Mouse (Mus musculus) neural tube, embryonic 14.5 days (tissue): Measurements from ENCODE around the gene Cdk2ap2. TPM values are rescaled to one million over a fixed set of nuclear protein-coding genes. Genes with fewer than 3 reads are reported as not detected.
"Not testable (repeated sequence)": the region's sequence is repeated elsewhere in the genome, so short reads cannot be mapped to it uniquely, and the experiment has no call there.

ENCODE experiments used
- ATAC-seq: fragments of 200-750 bp; cut with Nextera tagmentation; 2 replicates; pipeline ENCODE4 v1.8.0; 2017; ENCODE audit warnings: low read depth, mild to moderate bottlenecking, moderate TSS enrichment, moderate library complexity
- H3K27ac ChIP-seq: fragments of 300-500 bp; sonication (generic); 2 replicates; pipeline ENCODE4 v1.5.1; 2014; ENCODE audit warnings: low read depth, mild to moderate bottlenecking, control low read depth, low read length, moderate library complexity, mixed read lengths
- H3K27me3 ChIP-seq: fragments of 300-500 bp; sonication (generic); 2 replicates; pipeline ENCODE4 v1.6.1; 2014; ENCODE audit warnings: low read length; ENCODE audit not compliant: control insufficient read depth, insufficient read depth
- H3K36me3 ChIP-seq: fragments of 300-500 bp; sonication (generic); 2 replicates; pipeline ENCODE4 v1.6.1; 2014; ENCODE audit warnings: low read length, mixed read lengths; ENCODE audit not compliant: control insufficient read depth, insufficient read depth
- H3K4me1 ChIP-seq: fragments of 300-500 bp; sonication (generic); 2 replicates; pipeline ENCODE4 v1.6.1; 2014; ENCODE audit warnings: low read length; ENCODE audit not compliant: control insufficient read depth, insufficient read depth
- H3K4me2 ChIP-seq: fragments of 300-500 bp; sonication (generic); 2 replicates; pipeline ENCODE4 v1.6.1; 2014; ENCODE audit warnings: mild to moderate bottlenecking, low read depth, low read length, control low read depth
- H3K4me3 ChIP-seq: fragments of 300-500 bp; sonication (generic); 2 replicates; pipeline ENCODE4 v1.5.1; 2014; ENCODE audit warnings: low read depth, low read length, control low read depth, mixed read lengths
- H3K9ac ChIP-seq: fragments of 300-500 bp; sonication (generic); replicated peaks from 2 replicates; pipeline ENCODE4 v1.6.1; 2014; ENCODE audit warnings: low read depth, mild to moderate bottlenecking, control low read depth, low read length, mixed read lengths
- H3K9me3 ChIP-seq: fragments of 300-500 bp; sonication (generic); 2 replicates; pipeline ENCODE4 v1.6.1; 2016; ENCODE audit warnings: low read length; ENCODE audit not compliant: control insufficient read depth
- WGBS: fragments of 180-500 bp; shearing (Covaris S2); extraction: QIAGEN DNeasy Blood & Tissue Kit; methylation state at CpG from one replicate; pipeline ENCODE4 v1.1.7; 2014; 5-methylcytosine and 5-hydroxymethylcytosine counted together
- polyA plus RNA-seq: library from polyadenylated mRNA; unstranded; fragments of >200 nt; fragmentation: Nextera tagmentation; extraction: Ambion mirVana; gene quantifications from 2 replicates; pipeline ENCODE4 v1.2.1, GENCODE M21; 2014

Cdk2ap2 gene
- polyA plus RNA-seq, 1 experiment from 2014 or later: 81.1 TPM

DNA sequence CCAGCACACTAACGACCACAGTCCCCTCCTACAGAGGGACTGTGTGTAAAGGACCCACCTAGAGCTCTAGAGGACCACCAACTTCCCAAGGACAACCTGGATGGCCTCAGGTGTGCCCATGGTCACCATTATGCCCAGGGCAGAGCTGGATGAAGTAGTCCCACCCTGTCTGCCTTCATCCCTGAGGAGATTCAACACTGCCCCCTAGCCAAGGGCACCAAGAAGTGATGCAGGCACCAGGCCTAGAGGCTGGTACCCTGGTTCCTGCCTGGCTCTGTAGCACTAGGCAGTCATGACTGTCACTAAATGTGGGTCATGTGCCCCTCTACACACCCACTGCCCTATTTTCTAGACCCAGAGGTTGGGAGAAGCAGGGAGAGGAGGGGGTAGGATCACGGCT, 34.8 kb downstream of the Cdk2ap2 start:
- no peak overlapping the region for H3K4me2 ChIP-seq
- no peaks in the 10 kb centered on the region for H3K9me3 ChIP-seq
- H3K27me3 ChIP-seq: no peaks in the 10 kb centered on the region
- 95% methylated on average over 2 of the region's 2 CpGs for WGBS
- peaks cover 4% of the 10 kb centered on the region for H3K4me1 ChIP-seq
- H3K36me3 ChIP-seq: peaks cover 38% of the 10 kb centered on the region
- H3K27ac ChIP-seq: no peak overlapping the region
- ATAC-seq: no peak
- no peak overlapping the region for H3K9ac ChIP-seq
- H3K4me3 ChIP-seq: no peak overlapping the region

DNA sequence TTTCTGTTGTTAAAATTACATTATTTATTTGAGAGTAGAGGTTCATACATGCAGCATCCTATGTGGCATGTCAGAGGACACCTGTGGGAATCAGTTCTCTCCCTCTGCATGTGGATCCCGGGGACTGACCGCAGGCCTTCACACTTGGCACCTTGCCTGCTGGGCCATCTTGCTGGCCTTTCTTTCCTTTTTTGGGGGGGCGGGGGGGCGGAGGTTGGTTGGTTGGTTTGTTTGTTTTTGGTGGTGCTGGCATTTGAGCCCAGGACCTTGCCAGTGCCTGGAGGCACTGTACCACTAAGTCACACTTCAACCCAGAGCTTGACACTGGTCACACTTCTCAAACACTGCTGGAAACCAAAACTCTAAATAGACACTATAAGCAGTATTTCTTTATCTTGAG, 37.4 kb downstream of the Cdk2ap2 start:
- H3K27me3 ChIP-seq: no peaks in the 10 kb centered on the region
- no peak overlapping the region for H3K27ac ChIP-seq
- H3K4me3 ChIP-seq: no peak overlapping the region
- peaks cover 29% of the 10 kb centered on the region for H3K36me3 ChIP-seq
- no peaks in the 10 kb centered on the region for H3K4me1 ChIP-seq
- no peak overlapping the region for H3K9ac ChIP-seq
- no peaks in the 10 kb centered on the region for H3K9me3 ChIP-seq
- 94% methylated on average over 4 of the region's 4 CpGs for WGBS
- H3K4me2 ChIP-seq: no peak overlapping the region
- no peak for ATAC-seq

DNA sequence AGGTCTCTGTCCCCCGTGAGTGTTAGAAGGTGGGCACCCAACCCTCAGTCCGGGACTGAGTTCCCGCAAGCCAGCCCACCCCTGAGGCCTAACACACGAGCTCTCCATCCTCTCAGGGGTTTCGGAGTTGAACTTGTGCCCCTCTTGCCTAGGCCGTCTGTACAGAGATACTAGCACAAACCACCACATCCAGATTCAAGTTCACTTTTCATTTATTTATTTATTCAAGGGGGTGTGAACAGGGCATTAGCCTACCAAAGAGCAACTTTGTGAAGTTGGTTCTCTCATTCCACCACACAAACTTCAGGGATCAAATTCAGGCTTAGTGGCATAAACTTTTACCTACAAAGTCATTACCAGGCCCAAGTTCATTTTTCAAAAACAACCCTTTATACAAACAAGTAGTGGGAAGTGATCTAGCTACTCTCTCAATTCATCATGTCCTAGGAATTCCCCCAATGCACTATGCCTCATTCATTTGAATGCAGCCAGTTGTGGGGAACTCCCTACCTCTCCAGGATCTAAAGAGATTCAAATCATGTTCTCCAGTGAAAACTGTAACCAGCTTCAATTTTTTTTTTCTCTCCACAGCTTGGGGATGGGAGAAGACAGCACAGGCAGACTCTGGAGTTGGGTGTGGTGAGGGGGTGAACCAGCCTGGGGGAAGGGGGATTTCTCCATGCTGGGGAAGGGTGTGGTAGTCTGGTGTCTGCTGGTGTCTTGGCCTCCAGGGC, 38.4 kb downstream of the Cdk2ap2 start:
- H3K4me3 ChIP-seq, H3K9ac ChIP-seq, H3K4me2 ChIP-seq, H3K4me1 ChIP-seq, H3K27ac ChIP-seq, H3K27me3 ChIP-seq, H3K9me3 ChIP-seq, ATAC-seq: not testable (repeated sequence)
- H3K36me3 ChIP-seq: peaks cover 20% of the 10 kb centered on the region
- WGBS: 81% methylated on average over 6 of the region's 6 CpGs

DNA sequence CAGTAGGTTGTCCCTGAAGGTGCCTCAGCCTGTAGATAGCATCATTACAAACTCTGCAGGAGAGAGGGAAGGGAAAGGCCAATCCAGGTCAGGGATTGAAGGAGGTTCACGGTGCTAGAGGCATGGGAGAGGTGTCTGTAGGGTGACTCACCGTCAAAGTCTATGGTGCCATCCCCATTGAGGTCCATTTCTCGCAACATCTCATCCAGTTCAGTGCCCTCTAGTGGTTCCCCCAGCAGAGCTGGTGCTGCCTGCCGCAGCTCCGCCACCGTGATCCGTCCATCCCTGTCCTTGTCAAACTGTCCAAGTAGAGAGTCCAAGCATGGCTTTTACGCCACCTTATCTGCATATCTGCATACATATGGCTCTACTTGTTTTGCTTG, 39.0 kb downstream of the Cdk2ap2 start:
- H3K27ac ChIP-seq, H3K4me3 ChIP-seq, H3K27me3 ChIP-seq, ATAC-seq, H3K9me3 ChIP-seq, H3K4me1 ChIP-seq, H3K9ac ChIP-seq, H3K4me2 ChIP-seq: not testable (repeated sequence)
- peaks cover 20% of the 10 kb centered on the region for H3K36me3 ChIP-seq
- 19% methylated on average over 8 of the region's 8 CpGs for WGBS

DNA sequence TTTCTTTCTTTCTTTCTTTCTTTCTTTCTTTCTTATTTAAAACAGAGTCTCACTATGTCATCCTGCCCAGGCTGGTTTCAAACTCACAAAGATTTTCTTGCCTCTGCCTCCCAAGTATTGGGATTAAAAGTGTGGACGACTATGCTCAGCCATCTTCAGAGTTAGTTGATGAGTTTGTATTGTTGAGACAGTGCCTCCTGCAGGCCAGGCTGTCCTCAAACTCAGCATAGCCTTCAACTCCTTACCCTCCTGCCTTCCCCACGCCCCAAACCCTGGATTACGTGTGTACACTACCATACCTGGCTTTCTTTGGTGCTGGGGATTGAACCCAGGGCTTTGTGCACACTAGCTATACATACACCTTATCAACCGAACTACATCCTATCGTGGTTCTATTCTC, 39.5 kb downstream of the Cdk2ap2 start:
- no peaks in the 10 kb centered on the region for H3K4me1 ChIP-seq
- 75% methylated on average over 5 of the region's 5 CpGs for WGBS
- no peak overlapping the region for H3K4me2 ChIP-seq
- H3K36me3 ChIP-seq: peaks cover 15% of the 10 kb centered on the region
- no peaks in the 10 kb centered on the region for H3K27me3 ChIP-seq
- no peaks in the 10 kb centered on the region for H3K9me3 ChIP-seq
- H3K4me3 ChIP-seq: no peak overlapping the region
- no peak overlapping the region for H3K9ac ChIP-seq
- no peak overlapping the region for H3K27ac ChIP-seq
- no peak for ATAC-seq

DNA sequence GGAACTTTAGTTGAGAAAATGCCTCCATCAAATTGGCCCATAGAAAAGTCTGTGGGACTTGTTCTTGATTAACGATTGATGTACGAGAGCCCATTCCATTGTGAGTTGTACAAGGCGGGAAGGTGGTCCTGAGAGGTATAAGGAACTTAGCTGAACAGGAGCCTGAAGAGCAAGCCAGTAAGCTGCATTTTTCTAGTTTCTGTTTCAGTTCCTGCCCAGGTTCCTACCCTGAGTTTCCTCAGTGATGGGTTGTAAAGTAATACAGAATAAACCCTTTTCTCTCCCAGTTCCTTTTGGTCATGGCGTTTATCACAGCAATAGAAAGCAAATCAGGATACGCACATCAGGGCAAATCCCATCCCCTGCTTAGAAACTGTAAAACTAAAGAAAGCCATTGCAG, 40.9 kb downstream of the Cdk2ap2 start:
- Histone ChIP-seq H3K27me3 (no peaks in the 10 kb centered on the region), H3K9ac (no peak overlapping the region), H3K27ac (no peak overlapping the region), H3K4me3 (no peak overlapping the region), H3K4me2 (no peak overlapping the region), H3K9me3 (no peaks in the 10 kb centered on the region), H3K4me1 (no peaks in the 10 kb centered on the region), H3K36me3 (0 out of 2 replicates have a peak, but pooled peaks cover under 1% of the 10 kb centered on the region)
- WGBS: 77% methylated on average over 5 of the region's 5 CpGs
- no peak for ATAC-seq

DNA sequence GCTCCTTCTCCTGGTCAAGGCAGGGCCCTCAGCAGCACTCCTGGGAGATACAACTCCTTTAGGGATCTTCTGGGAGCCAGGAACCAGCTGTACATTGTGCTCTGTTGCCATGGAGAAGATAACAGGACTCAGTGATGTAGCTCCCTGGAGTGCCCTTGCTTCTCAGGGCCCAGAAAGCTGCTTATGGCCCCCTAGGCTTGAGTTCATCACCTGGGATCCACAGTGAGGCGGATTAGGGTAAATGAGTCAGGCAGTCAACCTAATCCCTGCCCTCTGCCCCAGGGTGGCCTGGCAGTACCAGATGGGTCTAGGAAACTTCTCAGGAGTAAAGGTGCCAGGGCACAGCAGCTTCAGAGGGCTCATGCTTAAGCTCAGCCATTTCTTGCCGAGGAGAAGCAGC, 42.5 kb downstream of the Cdk2ap2 start, which contains the start of gene Gpr152:
Gene Gpr152, plus strand, starts transcription at position 342 of the 400 bp plus-strand sequence.
- Histone ChIP-seq H3K4me1 (no peaks in the 10 kb centered on the region), H3K4me2 (no peak within 1 kb of the TSS), H3K27me3 (no peaks in the 10 kb centered on the region), H3K27ac (no peak within 1 kb of the TSS), H3K36me3 (no peaks in the 10 kb centered on the region), H3K9me3 (no peaks in the 10 kb centered on the region), H3K9ac (no peak within 1 kb of the TSS), H3K4me3 (no peak within 1 kb of the TSS)
- WGBS: 74% methylated on average over 2 of the region's 2 CpGs
- no peak for ATAC-seq

DNA sequence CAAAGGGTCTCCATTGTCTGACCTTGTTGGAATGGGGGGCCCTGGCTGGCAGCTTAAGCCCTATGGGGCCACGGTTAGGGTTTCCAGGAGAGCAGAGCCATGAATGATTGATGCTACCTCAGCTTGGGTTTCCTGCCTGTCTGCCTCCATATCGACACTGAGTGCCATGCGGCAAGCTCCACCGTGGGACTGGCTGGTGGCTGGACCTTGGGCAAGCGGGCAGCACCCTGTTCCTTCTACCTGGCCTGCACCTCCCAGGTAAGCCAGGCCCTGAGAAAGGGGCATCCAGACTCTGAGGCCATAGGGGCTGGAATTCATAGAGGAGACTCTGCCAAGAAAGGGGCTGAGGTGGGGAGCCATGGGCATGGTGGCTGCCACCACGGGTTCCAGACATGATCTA, 43.2 kb downstream of the Cdk2ap2 start:
- ATAC-seq: no peak
- WGBS: 73% methylated on average over 6 of the region's 6 CpGs

DNA sequence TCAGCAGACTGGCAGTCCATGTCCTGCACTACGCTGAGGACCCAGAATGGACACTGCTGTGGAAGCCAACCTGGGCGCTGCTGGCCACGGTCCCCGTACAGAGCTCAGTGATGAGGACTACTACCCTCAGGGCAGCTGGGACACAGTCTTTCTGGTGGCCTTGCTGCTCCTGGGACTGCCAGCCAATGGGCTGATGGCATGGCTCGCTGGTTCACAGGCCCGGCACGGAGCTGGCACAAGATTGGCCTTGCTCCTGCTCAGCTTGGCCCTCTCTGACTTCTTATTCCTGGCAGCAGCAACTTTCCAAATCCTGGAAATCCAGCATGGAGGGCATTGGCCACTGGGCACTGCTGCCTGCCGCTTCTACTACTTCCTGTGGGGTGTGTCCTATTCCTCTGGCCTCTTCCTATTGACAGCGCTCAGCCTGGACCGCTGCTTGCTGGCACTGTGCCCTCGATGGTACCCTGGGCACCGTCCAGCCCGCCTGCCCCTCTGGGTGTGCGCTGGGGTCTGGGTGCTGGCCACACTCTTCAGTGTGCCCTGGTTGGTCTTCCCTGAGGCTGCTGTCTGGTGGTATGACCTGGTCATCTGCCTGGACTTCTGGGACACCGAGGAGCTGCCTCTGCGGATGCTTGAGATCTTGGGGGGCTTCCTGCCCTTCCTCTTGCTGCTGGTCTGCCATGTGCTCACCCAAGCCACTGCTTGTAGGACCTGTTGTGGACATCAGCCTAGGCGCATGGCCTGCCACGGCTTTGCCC, 45.6 kb downstream of the Cdk2ap2 start:
- no peak for ATAC-seq
- H3K27me3 ChIP-seq: no peaks in the 10 kb centered on the region

More for the DNA sequence above, 43.2 kb downstream of the Cdk2ap2 start:
- no peak overlapping the region for H3K4me2 ChIP-seq
- H3K9ac ChIP-seq: no peak overlapping the region
- H3K27me3 ChIP-seq: no peaks in the 10 kb centered on the region
- H3K4me3 ChIP-seq: no peak overlapping the region
- H3K27ac ChIP-seq: no peak overlapping the region
- no peaks in the 10 kb centered on the region for H3K9me3 ChIP-seq
- no peaks in the 10 kb centered on the region for H3K4me1 ChIP-seq
- H3K36me3 ChIP-seq: no peaks in the 10 kb centered on the region

More for the DNA sequence above, 45.6 kb downstream of the Cdk2ap2 start:
- no peaks in the 10 kb centered on the region; the same call in 1 of the 2 replicates for H3K4me1 ChIP-seq
- no peak overlapping the region for H3K9ac ChIP-seq
- no peaks in the 10 kb centered on the region for H3K36me3 ChIP-seq
- WGBS: 90% methylated on average over 18 of the region's 18 CpGs
- no peak overlapping the region for H3K4me3 ChIP-seq
- H3K9me3 ChIP-seq: no peaks in the 10 kb centered on the region
- H3K27ac ChIP-seq: no peak overlapping the region
- H3K4me2 ChIP-seq: no peak overlapping the region
